Mouse (Mus musculus): ENCODE results near the gene Ccdc115. TPM values are rescaled to one million over a fixed set of nuclear protein-coding genes. Genes with fewer than 3 reads are reported as not detected.

Ccdc115 gene
- 18.2 to 21.7 TPM (median 20.3 TPM) in 4 replicates for total RNA-seq (2023; ENCODE audit: inconsistent age)

GRCm38 (mm10) chr1:34439215-34439960 is at the start of gene Ccdc115, which contains the start of gene Imp4:
Gene Ccdc115 (minus strand): TSS chr1:34439672.
Gene Imp4 (plus strand): TSS chr1:34439851.

DNA sequence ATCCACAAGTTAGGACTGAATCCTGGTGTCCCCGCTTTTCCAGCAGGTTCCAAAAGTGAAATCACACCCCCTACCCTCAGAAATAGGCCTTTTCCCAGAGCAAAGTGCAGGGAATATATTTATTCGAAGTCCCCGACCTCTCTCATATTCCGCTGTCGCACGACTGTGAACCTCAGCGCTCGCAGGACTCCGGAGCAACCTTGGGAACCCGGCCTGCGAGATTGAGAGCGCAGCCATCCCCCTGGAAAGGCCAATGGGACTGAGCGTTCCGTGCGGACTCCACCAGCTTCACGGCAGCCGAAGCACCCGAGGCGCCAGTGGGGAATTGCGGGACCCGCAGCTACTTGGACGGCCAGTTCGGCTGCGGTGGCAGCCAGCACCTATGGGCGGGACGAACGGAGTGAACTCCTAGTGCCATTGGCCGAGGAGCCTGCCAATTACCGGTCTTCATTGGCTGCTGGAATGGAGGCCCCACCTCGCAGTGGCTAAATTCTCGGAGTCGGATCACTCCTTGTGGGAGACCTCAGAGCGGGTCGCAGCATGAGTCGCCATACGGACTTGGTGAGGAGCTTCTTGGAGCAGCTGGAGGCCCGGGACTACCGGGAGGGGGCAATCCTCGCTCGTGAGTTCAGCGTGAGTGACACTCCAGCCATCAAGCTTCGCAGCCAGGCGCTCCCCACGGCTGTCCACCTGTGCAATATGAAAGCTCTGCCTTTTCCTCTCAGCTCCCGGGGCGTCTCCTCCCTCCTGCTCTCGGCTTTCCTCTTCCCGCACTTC is 20.0 kb upstream of the Ccdc115 start, which contains the start of gene Ptpn18:
Gene Ptpn18, plus strand, starts transcription at position 479 of the 777 bp plus-strand sequence.

Other genes starting within 250 kb of the Ccdc115 start
- 68.5 to 84.0 TPM (median 78.9 TPM) in 4 replicates for gene Imp4, start 179 bp upstream of the Ccdc115 start, total RNA-seq (2023; ENCODE audit: inconsistent age)
- 102 to 130 TPM (median 112 TPM) in 4 replicates for gene Ptpn18, start 20.1 kb upstream of the Ccdc115 start, total RNA-seq (2023; ENCODE audit: inconsistent age)
- gene Prss39, start 58.7 kb upstream of the Ccdc115 start, total RNA-seq (2023; ENCODE audit: inconsistent age): not detected in 4 replicates
- gene Cfc1, start 96.0 kb upstream of the Ccdc115 start, total RNA-seq (2023; ENCODE audit: inconsistent age): not detected in 4 replicates
- not detected in 4 replicates for gene Prss40, start 121.3 kb upstream of the Ccdc115 start, total RNA-seq (2023; ENCODE audit: inconsistent age)
- not detected in 4 replicates for gene Amer3, start 140.0 kb upstream of the Ccdc115 start, total RNA-seq (2023; ENCODE audit: inconsistent age)

Measured in B cell, adult (primary cell).